Mouse (Mus musculus) limb, embryonic 11.5 days (tissue): ENCODE measurements around the gene Acp6. TPM values are rescaled to one million over a fixed set of nuclear protein-coding genes. Genes with fewer than 3 reads are reported as not detected.

Source experiments
- ATAC-seq: fragments of 200-750 bp; cut with Nextera tagmentation; 2 replicates; pipeline ENCODE4 v1.8.0; 2017; ENCODE audit warnings: low read depth; ENCODE audit not compliant: insufficient number of reproducible peaks, low FRiP score, low TSS enrichment
- DNase-seq: peaks from one replicate; pipeline ENCODE4 v3.0.0-alpha.2; 2015; ENCODE audit warnings: low spot score
- H3K27ac ChIP-seq: fragments of 300-500 bp; sonication (generic); replicated peaks from 2 replicates; pipeline ENCODE4 v1.5.1; 2014; ENCODE audit warnings: low read depth, mild to moderate bottlenecking, low read length
- H3K27me3 ChIP-seq: fragments of 300-500 bp; sonication (generic); 2 replicates; pipeline ENCODE4 v1.6.1; 2014; ENCODE audit warnings: mild to moderate bottlenecking, low read length, mixed read lengths; ENCODE audit not compliant: control insufficient read depth, insufficient read depth
- H3K36me3 ChIP-seq: fragments of 300-500 bp; sonication (generic); 2 replicates; pipeline ENCODE4 v1.6.1; 2014; ENCODE audit warnings: mild to moderate bottlenecking, low read length, moderate library complexity, mixed read lengths; ENCODE audit not compliant: control insufficient read depth, insufficient read depth
- H3K4me1 ChIP-seq: fragments of 300-500 bp; sonication (generic); 2 replicates; pipeline ENCODE4 v1.6.1; 2014; ENCODE audit warnings: low read length, mixed read lengths; ENCODE audit not compliant: control insufficient read depth, insufficient read depth
- H3K4me2 ChIP-seq: fragments of 300-500 bp; sonication (generic); 2 replicates; pipeline ENCODE4 v1.6.1; 2014; ENCODE audit warnings: low read depth, mild to moderate bottlenecking, moderate library complexity; ENCODE audit not compliant: severe bottlenecking
- H3K4me3 ChIP-seq: fragments of 300-500 bp; sonication (generic); 2 replicates; pipeline ENCODE4 v1.5.1; 2014; ENCODE audit warnings: low read depth, low read length
- H3K9ac ChIP-seq: fragments of 300-500 bp; sonication (generic); 2 replicates; pipeline ENCODE4 v1.6.1; 2014; ENCODE audit warnings: mild to moderate bottlenecking, low read length
- H3K9me3 ChIP-seq: fragments of 300-500 bp; sonication (generic); 2 replicates; pipeline ENCODE4 v1.6.1; 2016; ENCODE audit warnings: low read length; ENCODE audit not compliant: control insufficient read depth
- WGBS: fragments of 180-500 bp; shearing (Covaris S2); extraction: QIAGEN DNeasy Blood & Tissue Kit; methylation state at CpG from one replicate; pipeline ENCODE4 v1.1.7; 2014; 5-methylcytosine and 5-hydroxymethylcytosine counted together
- polyA plus RNA-seq: library from polyadenylated mRNA; unstranded; fragments of >200 nt; fragmentation: Nextera tagmentation; extraction: Ambion mirVana; gene quantifications from 2 replicates; pipeline ENCODE4 v1.2.1, GENCODE M21; 2014

The Acp6 gene
- polyA plus RNA-seq, 1 experiment from 2014 or later, result 33.5 TPM

DNA sequence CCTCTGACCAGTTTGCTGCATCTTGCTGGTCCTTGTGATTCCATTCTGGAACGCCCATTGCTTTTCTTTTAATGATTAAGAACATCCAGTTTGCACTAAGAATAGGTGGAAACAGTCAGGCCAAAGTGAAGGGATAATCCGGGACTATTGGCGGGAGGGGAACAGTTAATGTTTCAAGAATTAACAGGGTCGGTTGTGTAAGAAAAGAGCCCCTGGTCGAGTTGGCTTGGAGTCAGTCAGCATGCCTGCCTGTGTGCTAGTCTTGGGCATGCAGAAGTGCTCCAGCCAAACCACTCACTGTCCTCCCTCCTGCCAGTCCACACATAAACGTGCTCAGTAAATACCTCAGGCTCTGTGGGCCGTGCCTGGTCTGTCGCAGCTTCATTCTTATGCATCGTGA, 13.7 kb downstream of the Acp6 start:
- no peak overlapping the region for H3K9ac ChIP-seq
- H3K27ac ChIP-seq, result no peak overlapping the region
- no peak for ATAC-seq
- no peak for DNase-seq
- no peaks in the 10 kb centered on the region for H3K9me3 ChIP-seq
- H3K4me2 ChIP-seq, result no peak overlapping the region
- H3K36me3 ChIP-seq, result no peaks in the 10 kb centered on the region
- no peak overlapping the region for H3K4me3 ChIP-seq
- no peaks in the 10 kb centered on the region for H3K4me1 ChIP-seq
- WGBS, result 82% methylated on average over 9 of the region's 9 CpGs
- no peaks in the 10 kb centered on the region for H3K27me3 ChIP-seq

DNA sequence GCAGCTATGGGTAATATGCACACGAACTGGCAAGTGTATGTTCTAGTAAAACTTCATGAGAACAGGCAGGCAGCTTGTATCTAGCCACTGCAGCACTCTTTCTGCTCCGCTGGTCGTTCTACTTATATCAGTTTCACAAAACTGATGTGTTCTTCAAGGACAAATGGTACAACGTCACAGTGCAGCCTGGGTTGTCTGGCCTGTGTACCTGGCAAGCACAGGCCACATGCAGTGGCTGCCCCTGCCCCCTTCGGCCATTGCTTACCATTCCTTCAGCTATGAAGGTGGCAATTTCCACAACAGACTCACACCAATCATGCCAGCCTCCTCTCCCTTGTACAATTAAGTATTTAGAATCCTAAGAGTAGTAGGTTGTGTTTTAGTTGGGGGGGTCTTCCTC, 14.1 kb downstream of the Acp6 start:
- Histone ChIP-seq H3K27me3 (no peaks in the 10 kb centered on the region), H3K4me3 (no peak overlapping the region), H3K4me1 (no peaks in the 10 kb centered on the region), H3K9ac (no peak overlapping the region), H3K27ac (no peak overlapping the region), H3K36me3 (no peaks in the 10 kb centered on the region), H3K4me2 (no peak overlapping the region), H3K9me3 (no peaks in the 10 kb centered on the region)
- DNase-seq (no peak), ATAC-seq (no peak)
- WGBS, result 87% methylated on average over 5 of the region's 5 CpGs

DNA sequence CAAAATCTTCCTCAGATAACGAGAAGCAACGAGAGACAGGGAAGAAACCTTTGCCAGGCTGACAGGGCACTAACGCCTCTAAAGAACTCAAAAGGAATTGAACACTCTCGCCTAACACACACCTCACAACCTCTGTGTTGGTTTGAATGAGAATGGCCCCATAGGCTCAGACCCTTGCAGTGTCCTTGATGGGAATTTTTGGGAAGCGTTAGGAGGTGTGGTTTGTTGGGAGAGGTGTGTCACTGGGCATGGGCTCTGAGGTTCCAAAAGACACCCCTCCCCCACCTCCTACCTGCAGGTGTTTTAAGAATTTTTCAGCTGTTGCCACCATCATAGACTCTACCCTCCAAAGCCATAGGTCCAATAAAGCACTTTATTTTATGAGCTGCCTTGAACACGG, 20.3 kb downstream of the Acp6 start:
- Histone ChIP-seq H3K36me3 (no peaks in the 10 kb centered on the region), H3K4me3 (no peak overlapping the region), H3K27me3 (peaks cover 2% of the 10 kb centered on the region; the same call in 1 of the 2 replicates), H3K27ac (no peak overlapping the region), H3K4me1 (no peaks in the 10 kb centered on the region), H3K9me3 (no peaks in the 10 kb centered on the region), H3K9ac (no peak overlapping the region), H3K4me2 (no peak overlapping the region)
- ATAC-seq, result 0 out of 2 replicates have a peak, but pooled peaks have one; percentile 35
- DNase-seq, result no peak
- WGBS, result 62% methylated on average over 6 of the region's 6 CpGs

DNA sequence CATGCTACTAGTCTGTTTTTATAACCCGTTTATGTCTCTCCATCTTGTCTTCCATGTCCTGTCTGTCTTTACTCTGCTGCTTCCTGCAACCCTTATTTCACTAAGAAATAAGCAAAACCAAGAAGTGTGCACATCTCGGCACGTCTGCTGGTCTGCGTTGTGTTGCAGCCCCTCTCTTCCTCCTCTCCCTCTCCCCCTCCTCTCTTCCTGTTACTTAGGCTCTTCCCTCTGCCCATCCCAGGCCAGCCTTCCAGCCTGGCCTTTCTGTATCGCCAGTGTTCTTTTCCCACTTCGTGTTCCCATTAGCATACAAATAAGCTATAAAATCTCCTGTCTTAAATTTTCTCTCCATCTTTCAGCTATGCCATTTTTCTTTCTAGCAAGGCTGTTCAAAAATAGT, 21.9 kb downstream of the Acp6 start:
- H3K4me1 ChIP-seq, result no peaks in the 10 kb centered on the region
- DNase-seq, result no peak
- H3K36me3 ChIP-seq, result no peaks in the 10 kb centered on the region
- H3K9ac ChIP-seq, result no peak overlapping the region
- WGBS, result 62% methylated on average over 6 of the region's 6 CpGs
- H3K27me3 ChIP-seq, result peaks cover 2% of the 10 kb centered on the region; the same call in 1 of the 2 replicates
- no peak overlapping the region for H3K27ac ChIP-seq
- ATAC-seq, result no peak
- no peak overlapping the region for H3K4me3 ChIP-seq
- no peaks in the 10 kb centered on the region for H3K9me3 ChIP-seq
- no peak overlapping the region for H3K4me2 ChIP-seq

DNA sequence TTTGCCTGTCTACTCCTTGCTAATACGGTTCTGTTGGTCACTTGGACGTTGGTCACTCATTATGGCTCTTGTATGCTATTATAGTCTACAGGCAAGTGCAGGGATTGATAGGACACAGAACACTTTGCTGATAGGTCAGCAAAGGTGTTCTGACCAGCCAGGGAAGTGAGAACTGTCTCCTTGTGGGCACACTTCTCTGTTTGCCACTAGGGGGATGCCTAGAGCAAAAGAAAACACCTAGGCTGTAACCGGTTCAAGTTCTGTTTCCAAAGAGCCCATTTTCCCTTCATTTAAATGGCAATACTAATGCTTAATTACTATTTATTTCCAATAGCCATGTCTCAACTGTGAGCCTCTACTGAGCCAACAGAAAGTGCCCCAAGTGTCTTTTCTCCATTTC, 25.2 kb downstream of the Acp6 start:
- H3K27me3 ChIP-seq, result peaks cover 2% of the 10 kb centered on the region; the same call in 1 of the 2 replicates
- no peaks in the 10 kb centered on the region for H3K4me1 ChIP-seq
- H3K9ac ChIP-seq, result no peak overlapping the region
- no peak overlapping the region for H3K4me3 ChIP-seq
- H3K4me2 ChIP-seq, result no peak overlapping the region
- no peaks in the 10 kb centered on the region for H3K9me3 ChIP-seq
- no peak for DNase-seq
- H3K36me3 ChIP-seq, result no peaks in the 10 kb centered on the region
- no peak for ATAC-seq
- WGBS, result 51% methylated on average over 3 of the region's 3 CpGs
- no peak overlapping the region for H3K27ac ChIP-seq

DNA sequence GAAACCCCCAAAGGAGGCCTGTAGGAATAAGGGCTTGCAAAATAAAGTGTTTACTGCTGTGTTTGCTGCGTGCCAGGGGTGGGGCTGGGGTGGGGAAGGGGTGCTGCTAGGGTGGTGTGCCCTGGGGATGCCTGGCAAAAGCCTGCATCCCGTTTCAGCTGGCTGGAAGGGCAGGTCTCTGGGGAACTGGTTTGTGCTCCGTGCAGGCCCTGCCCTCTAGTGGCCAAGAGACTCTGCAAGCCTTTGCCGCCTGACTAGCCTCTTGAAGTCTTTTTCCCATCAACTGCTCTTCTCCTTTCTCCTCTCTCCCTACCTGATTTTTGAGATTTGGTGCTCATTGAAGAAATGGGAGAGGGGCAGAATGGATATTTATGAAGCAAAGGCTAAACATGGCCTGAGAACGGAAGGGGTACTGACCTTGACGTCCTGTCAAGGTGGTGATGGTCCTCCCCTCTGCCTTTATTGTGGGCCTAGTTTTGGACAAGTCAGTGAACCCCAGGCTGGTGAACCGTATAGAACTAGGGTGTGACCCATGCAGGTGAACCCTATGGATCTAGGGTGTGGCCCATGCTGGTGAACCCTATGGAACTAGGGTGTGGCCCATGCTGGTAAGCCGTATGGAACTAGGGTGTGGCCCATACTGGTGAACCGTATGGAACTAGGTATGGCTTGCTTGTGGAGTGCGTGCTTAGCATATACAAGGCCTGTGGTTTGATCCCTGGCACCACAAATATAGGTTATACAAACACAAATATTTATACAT, 26.7 kb downstream of the Acp6 start:
- Histone ChIP-seq H3K4me3 (no peak overlapping the region), H3K27ac (no peak overlapping the region), H3K9ac (no peak overlapping the region), H3K27me3 (peaks cover 2% of the 10 kb centered on the region; the same call in 1 of the 2 replicates), H3K9me3 (no peaks in the 10 kb centered on the region), H3K36me3 (no peaks in the 10 kb centered on the region), H3K4me2 (no peak overlapping the region), H3K4me1 (no peaks in the 10 kb centered on the region)
- DNase-seq (peak; percentile 79), ATAC-seq (peak; percentile 62; the same call in 1 of the 2 replicates)
- WGBS, result 43% methylated on average over 10 of the region's 10 CpGs

DNA sequence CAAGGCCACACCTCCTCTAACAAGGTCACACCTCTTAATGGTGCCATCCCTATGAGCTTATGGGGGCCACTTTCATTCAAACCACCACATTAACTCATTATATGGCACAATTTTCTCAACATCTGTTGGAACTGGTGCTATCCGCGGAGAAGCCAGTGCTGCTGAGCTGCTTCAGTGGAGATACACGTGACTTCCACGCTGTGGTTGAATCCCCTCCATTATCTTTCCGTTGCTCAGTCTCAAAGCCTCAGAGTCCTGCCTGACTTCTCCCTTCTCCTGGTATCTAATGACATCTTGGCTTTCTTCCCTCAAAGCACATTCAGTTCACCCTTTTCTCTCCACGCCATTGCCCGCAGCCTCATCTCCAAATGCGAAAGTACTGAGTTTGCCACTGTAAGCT, 38.0 kb downstream of the Acp6 start:
- ATAC-seq, result no peak
- 88% methylated on average over 8 of the region's 8 CpGs for WGBS
- Histone ChIP-seq H3K4me1 (peaks cover 4% of the 10 kb centered on the region; the same call in 1 of the 2 replicates), H3K27ac (no peak overlapping the region), H3K9me3 (no peaks in the 10 kb centered on the region), H3K9ac (no peak overlapping the region), H3K4me2 (no peak overlapping the region), H3K36me3 (no peaks in the 10 kb centered on the region), H3K27me3 (no peaks in the 10 kb centered on the region), H3K4me3 (no peak overlapping the region)
- no peak for DNase-seq

DNA sequence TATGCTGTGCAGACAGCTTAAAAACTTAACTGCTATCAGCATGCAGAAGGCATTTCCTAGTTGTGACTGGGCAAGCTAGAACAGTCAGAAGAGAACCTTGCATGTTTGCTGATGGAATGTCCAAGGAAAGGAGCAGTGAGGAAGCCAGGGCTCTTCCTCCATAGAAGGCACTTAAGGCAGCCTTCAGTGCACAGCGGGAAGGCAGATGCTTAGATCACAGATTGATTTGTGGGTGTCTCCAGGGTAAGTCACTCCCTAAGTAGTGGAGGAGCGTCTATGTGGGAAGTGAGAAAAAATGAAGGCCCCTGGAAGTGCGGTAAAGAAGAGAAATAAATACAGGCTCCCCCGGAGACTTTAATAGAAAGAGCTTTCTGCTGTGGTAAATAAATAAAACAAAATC, 40.7 kb downstream of the Acp6 start:
- H3K27me3 ChIP-seq, result no peaks in the 10 kb centered on the region
- no peaks in the 10 kb centered on the region for H3K36me3 ChIP-seq
- H3K9ac ChIP-seq, result no peak overlapping the region
- 22% methylated on average over 4 of the region's 4 CpGs for WGBS
- H3K27ac ChIP-seq, result no peak overlapping the region
- no peak overlapping the region for H3K4me2 ChIP-seq
- no peaks in the 10 kb centered on the region for H3K9me3 ChIP-seq
- ATAC-seq (no peak), DNase-seq (no peak)
- no peaks in the 10 kb centered on the region for H3K4me1 ChIP-seq
- no peak overlapping the region for H3K4me3 ChIP-seq

DNA sequence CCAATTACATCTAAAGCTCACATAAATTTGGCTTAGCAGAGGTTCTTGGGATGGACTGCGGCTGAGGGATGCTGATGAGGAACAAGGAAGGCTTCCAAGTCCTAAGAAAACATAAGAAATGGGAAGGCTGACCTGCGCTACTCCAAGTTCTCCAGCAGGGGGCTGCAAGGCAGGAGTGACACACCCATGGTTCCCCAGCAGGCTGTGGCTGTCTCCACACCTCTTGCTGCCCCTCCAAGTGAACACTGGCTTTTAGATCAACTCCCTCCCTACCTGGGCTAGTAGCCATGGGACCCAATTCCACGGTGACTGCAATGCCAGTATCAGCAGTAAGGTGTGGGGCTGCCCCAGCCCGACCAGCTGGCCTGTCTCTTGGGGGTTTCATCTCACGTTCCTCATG, 43.4 kb downstream of the Acp6 start:
- Histone ChIP-seq H3K9me3 (no peaks in the 10 kb centered on the region), H3K4me2 (no peak overlapping the region), H3K27ac (no peak overlapping the region), H3K36me3 (peaks cover 9% of the 10 kb centered on the region; the same call in 1 of the 2 replicates), H3K4me3 (no peak overlapping the region), H3K9ac (no peak overlapping the region), H3K27me3 (no peaks in the 10 kb centered on the region), H3K4me1 (no peaks in the 10 kb centered on the region)
- peak; percentile 84 for DNase-seq
- WGBS, result 37% methylated on average over 5 of the region's 5 CpGs
- ATAC-seq, result no peak
